8 mouse cellular contexts compared by ENCODE assay signal in the genomic region with DNA sequence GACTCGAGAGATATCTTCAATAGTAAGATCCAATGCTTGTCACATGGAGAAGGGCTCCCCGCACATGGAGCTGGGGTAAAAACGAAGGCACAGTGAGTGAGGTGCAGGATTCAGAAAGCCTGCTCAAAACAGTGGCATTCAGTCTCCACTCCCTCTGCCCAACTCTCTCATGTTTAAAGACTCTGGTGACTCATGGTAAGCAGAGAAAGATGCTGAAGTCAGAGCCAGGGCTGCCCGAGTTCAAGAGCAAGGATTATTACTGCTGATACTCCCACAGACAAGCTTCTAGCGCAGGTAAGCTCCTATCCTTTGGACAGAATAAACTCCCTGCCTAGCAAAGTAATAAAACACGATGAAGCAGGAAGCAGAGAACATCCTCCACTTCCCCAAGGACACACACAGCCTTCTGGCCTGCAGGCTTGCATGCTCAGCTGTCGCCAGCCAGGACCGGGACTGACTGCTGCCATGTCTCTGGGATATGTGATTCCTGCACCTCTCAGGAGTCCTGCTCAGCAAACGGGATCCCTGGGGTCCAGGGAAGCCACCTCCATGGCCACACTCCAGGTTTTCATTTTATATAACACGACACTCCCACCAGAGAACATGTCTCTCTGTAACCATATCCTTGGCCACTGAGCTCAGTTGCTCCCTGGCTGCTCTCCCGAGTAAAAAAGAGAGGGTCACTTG. TPM values are rescaled to one million over a fixed set of nuclear protein-coding genes. Genes with fewer than 3 reads are reported as not detected.
DNase-seq lines count a peak whose midpoint lies in the region; ATAC-seq lines count a peak whose summit lies in the region.
"Had no signal": no experiment of that assay in that cellular context is flagged by ENCODE, and none has a peak within 500 bp of the region (broad histone marks: within the 10 kb centered on the region; RNA-seq: fewer than 3 reads in every experiment).

No protein-coding gene starts in this region.

- no peak for ATAC-seq in forebrain, embryonic 16.5 days
- no peak for ATAC-seq in limb, embryonic 13.5 days (ENCODE audit: low FRiP score, low read depth)

- H3K27ac ChIP-seq in forebrain, embryonic 16.5 days (ENCODE audit: low read length): no peak overlapping the region
- peak overlapping the region; percentile 4; the same call in 1 of the 2 replicates for H3K27ac ChIP-seq in limb, embryonic 13.5 days
- H3K27ac ChIP-seq: liver, embryonic 13.5 days had no signal

- no peaks in the 10 kb centered on the region for H3K36me3 ChIP-seq in forebrain, embryonic 16.5 days (ENCODE audit: control insufficient read depth, insufficient read depth)
- H3K36me3 ChIP-seq in limb, embryonic 13.5 days: peaks cover 41% of the 10 kb centered on the region
- H3K36me3 ChIP-seq: liver, embryonic 13.5 days had no signal

- H3K4me1 ChIP-seq in forebrain, embryonic 16.5 days (replicated peaks; ENCODE audit: control insufficient read depth, insufficient read depth, low read length): peaks cover 38% of the 10 kb centered on the region
- peaks cover 51% of the 10 kb centered on the region for H3K4me1 ChIP-seq in limb, embryonic 13.5 days

- WGBS in forebrain, embryonic 16.5 days: 54% methylated on average over 11 of the region's 11 CpGs
- 36% methylated on average over 11 of the region's 11 CpGs for WGBS in limb, embryonic 13.5 days

- no peaks in the 10 kb centered on the region for H3K9me3 ChIP-seq in forebrain, embryonic 16.5 days (ENCODE audit: control insufficient read depth, low read length)
- no peaks in the 10 kb centered on the region for H3K9me3 ChIP-seq in limb, embryonic 13.5 days
- H3K9me3 ChIP-seq: liver, embryonic 13.5 days had no signal

- peak overlapping the region; percentile 58 for H3K4me2 ChIP-seq in forebrain, embryonic 16.5 days (ENCODE audit: low read length)
- peak overlapping the region; percentile 93 for H3K4me2 ChIP-seq in limb, embryonic 13.5 days (replicated peaks)

- H3K27me3 ChIP-seq in forebrain, embryonic 16.5 days (replicated peaks; ENCODE audit: control insufficient read depth, insufficient read depth, low read length): no peaks in the 10 kb centered on the region
- no peaks in the 10 kb centered on the region for H3K27me3 ChIP-seq in limb, embryonic 13.5 days

- peak overlapping the region; percentile 75 for H3K9ac ChIP-seq in forebrain, embryonic 16.5 days (replicated peaks; ENCODE audit: low read depth, low read length)
- H3K9ac ChIP-seq in limb, embryonic 13.5 days: peak overlapping the region; percentile 93
- H3K9ac ChIP-seq: liver, embryonic 13.5 days had no signal

- H3K4me3 ChIP-seq in forebrain, embryonic 16.5 days (replicated peaks; ENCODE audit: low read length): peak overlapping the region; percentile 93
- peak overlapping the region; percentile 78 for H3K4me3 ChIP-seq in limb, embryonic 13.5 days

- DNase-seq in retina, postnatal 1 day: peak; percentile 6
- no peak for DNase-seq in retina, embryonic 14.5 days (ENCODE audit: low spot score)
- no peak for DNase-seq in urinary bladder, postnatal 14 days (ENCODE audit: low spot score)
- DNase-seq in spleen, adult 12 weeks (ENCODE audit: low spot score): no peak
- no peak for DNase-seq in left cerebral cortex, postnatal 25 days (ENCODE audit: low spot score in 2 of 2)
- DNase-seq: liver, embryonic 13.5 days had no signal

- intact Hi-C loops in left cerebral cortex, postnatal 25 days (cut with DNase I): no loop called here

RNA-seq across cellular contexts. Expression of a gene that starts 2.1 kb away (rescaled TPM):
- 99.9 and 109 TPM in 2 replicates for polyA plus RNA-seq in forebrain, embryonic 16.5 days (2015; fragmentation: Nextera tagmentation; extraction: Ambion mirVana)
- polyA plus RNA-seq in limb, embryonic 13.5 days (2015; fragmentation: Nextera tagmentation; extraction: Ambion mirVana): 64.4 and 72.7 TPM in 2 replicates
- 1 to 10 TPM; 1.8 to 1.9 TPM for total RNA-seq in left cerebral cortex, postnatal 25 days (2021)

RNA-seq across cellular contexts. Expression of a gene that starts 48.9 kb away (rescaled TPM):
- polyA plus RNA-seq in forebrain, embryonic 16.5 days (2015; fragmentation: Nextera tagmentation; extraction: Ambion mirVana): 7.2 and 8.8 TPM in 2 replicates
- 5.2 and 5.8 TPM in 2 replicates for polyA plus RNA-seq in limb, embryonic 13.5 days (2015; fragmentation: Nextera tagmentation; extraction: Ambion mirVana)
- 10 to 100 TPM; 13.0 to 15.3 TPM for total RNA-seq in left cerebral cortex, postnatal 25 days (2021)

RNA-seq across cellular contexts. Expression of a gene that starts 52.1 kb away (rescaled TPM):
- 60.3 and 72.0 TPM in 2 replicates for polyA plus RNA-seq in forebrain, embryonic 16.5 days (2015; fragmentation: Nextera tagmentation; extraction: Ambion mirVana)
- 55.1 and 55.3 TPM in 2 replicates for polyA plus RNA-seq in limb, embryonic 13.5 days (2015; fragmentation: Nextera tagmentation; extraction: Ambion mirVana)
- total RNA-seq in left cerebral cortex, postnatal 25 days (2021): 10 to 100 TPM; 59.7 to 63.6 TPM

RNA-seq across cellular contexts. Expression of a gene that starts 59.4 kb away (rescaled TPM):
- not detected in 2 replicates for polyA plus RNA-seq in forebrain, embryonic 16.5 days (2015; fragmentation: Nextera tagmentation; extraction: Ambion mirVana)
- polyA plus RNA-seq in limb, embryonic 13.5 days (2015; fragmentation: Nextera tagmentation; extraction: Ambion mirVana): not detected in 2 replicates
- not detected for total RNA-seq in left cerebral cortex, postnatal 25 days (2021)
- polyA plus RNA-seq: liver, embryonic 13.5 days had no signal
